Mouse (Mus musculus) thymus, postnatal 36 days (tissue): Measurements from ENCODE around the gene Dnajc15.

ENCODE experiments used
- DNase-seq, 2 experiments: peaks; one replicate each; pipeline ENCODE4 v3.0.0; 2022; ENCODE audit warnings: mixed read lengths in 2 of 2

Dnajc15 gene

GRCm38 (mm10) chr14:77794285-77794949 is 80.5 kb downstream of the Dnajc15 start:
- no peak for DNase-seq

- no peak for DNase-seq
Measured at GRCm38 (mm10) chr14:77792998-77793397, 81.9 kb downstream of the Dnajc15 start.

DNA sequence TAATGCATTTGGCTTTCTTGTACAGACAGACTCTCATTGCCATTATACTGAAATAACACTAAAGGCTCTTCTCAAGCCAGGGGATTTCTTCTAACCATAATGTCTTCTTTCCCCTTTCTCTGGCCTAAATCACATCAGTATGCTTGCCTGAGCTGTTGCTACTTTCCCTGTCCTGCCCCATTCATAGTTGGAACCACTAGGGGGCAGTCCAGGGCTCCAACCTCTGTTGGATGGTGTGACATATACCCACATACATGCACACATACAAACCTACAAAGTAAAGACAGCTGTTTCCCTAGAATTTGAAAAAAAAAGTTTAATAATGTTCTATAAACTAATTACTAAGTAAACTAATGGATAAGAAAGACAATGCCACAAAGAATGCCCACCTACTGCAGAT is 91.7 kb downstream of the Dnajc15 start:
- peak; percentile 44 to 49 for DNase-seq

DNA sequence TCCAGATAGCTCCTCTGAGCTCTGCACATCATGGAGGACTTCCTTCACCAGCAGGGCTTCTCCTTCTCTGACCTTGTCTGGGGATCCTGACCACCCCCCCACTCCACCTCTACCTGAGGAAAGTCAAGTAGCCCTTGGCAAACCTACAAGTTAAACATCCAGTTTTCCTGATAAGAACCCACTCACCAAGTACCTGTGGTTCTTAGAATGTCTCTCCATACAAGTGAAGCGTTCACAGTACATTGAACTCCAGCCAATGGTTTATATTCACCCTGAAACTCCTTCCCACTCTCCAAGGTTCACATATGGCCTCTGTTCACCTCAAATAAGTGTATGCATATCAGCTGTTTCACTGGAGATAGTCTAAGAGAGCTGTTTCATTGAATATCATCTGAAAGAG is 97.6 kb downstream of the Dnajc15 start:
- no peak for DNase-seq

- no peak for DNase-seq
Measured at GRCm38 (mm10) chr14:77776005-77776531, 98.9 kb downstream of the Dnajc15 start.

DNA sequence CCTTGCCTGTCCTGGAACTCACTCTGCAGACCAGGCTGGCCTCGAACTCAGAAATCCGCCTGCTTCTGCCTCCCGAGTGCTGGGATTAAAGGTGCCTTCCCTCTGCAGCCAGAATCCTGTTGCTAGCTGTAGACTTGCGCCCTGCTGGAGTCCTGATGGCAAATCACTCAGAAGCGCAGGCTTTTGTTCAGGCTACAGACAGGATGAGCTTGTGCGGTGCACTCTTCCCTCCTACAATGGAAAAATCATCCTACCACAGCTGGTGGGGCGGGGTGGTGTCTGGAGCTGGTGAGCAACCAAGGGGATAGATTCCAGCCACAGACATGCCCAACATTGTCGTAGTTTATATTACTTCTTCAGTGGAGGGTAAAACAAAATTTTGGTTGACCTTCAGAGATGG is 101.6 kb downstream of the Dnajc15 start:
- no peak for DNase-seq

DNA sequence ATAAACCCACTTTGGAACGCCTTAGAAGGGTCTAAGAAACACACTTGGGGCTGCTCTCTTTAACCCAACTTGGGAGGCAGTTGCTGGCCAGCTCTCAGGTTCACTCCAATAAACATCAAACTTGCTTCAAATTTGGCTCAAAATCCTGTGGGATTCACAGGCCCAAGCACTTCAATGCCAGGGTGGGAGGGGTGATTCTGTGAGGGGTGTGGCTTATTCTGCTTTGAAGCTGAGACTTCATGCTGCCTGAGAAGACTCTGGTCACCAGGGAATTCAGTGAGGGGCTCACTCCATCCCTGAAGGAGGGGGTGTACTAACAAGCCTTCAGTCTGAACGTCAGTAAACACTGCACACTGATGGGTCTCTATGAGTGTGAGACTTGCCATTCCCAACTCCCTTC is 103.3 kb downstream of the Dnajc15 start:
- no peak for DNase-seq
